Mouse (Mus musculus) liver, embryonic 14.5 days (tissue): ENCODE results near the gene Vegfc. TPM values are rescaled to one million over a fixed set of nuclear protein-coding genes. Genes with fewer than 3 reads are reported as not detected.

Source experiments
- ATAC-seq: fragments of 200-750 bp; cut with Nextera tagmentation; 2 replicates; pipeline ENCODE4 v1.8.0; 2017; ENCODE audit warnings: moderate number of reproducible peaks, mild to moderate bottlenecking, moderate library complexity; ENCODE audit not compliant: insufficient read depth
- DNase-seq, 3 experiments: peaks; one replicate each; pipeline ENCODE4 v3.0.0-alpha.2; 2012 to 2013; ENCODE audit warnings: low read depth in 3 of 3, low spot score in 3 of 3
- H3K27ac ChIP-seq: fragments of 300-500 bp; sonication (generic); 2 replicates; pipeline ENCODE4 v1.5.1; 2014; ENCODE audit warnings: moderate library complexity, mild to moderate bottlenecking, control low read depth, inconsistent platforms
- H3K27me3 ChIP-seq: fragments of 300-500 bp; sonication (generic); 2 replicates; pipeline ENCODE4 v1.6.1; 2014; ENCODE audit warnings: mild to moderate bottlenecking, low read length, moderate library complexity; ENCODE audit not compliant: control insufficient read depth, insufficient read depth
- H3K36me3 ChIP-seq: fragments of 300-500 bp; sonication (generic); replicated peaks from 2 replicates; pipeline ENCODE4 v1.6.1; 2014; ENCODE audit warnings: low read depth; ENCODE audit not compliant: control insufficient read depth, insufficient read depth
- H3K4me1 ChIP-seq, 2 experiments: fragments of 200-500 bp in 1 of 2; fragments of 300-500 bp in 1 of 2; sonication (generic) in 1 of 2; replicated peaks; 2 replicates each; pipeline ENCODE4 v1.6.1; 2012 to 2014; ENCODE audit warnings: antibody characterized with exemption in 1 of 2, inconsistent platforms in 1 of 2, low read length in 1 of 2; ENCODE audit not compliant: control insufficient read depth in 2 of 2, insufficient read depth in 2 of 2
- H3K4me2 ChIP-seq: fragments of 300-500 bp; sonication (generic); 2 replicates; pipeline ENCODE4 v1.6.1; 2014; ENCODE audit warnings: low read depth, mild to moderate bottlenecking, control low read depth, moderate library complexity
- H3K4me3 ChIP-seq, 2 experiments: fragments of 200-500 bp in 1 of 2; fragments of 300-500 bp in 1 of 2; sonication (generic) in 1 of 2; 2 replicates each; pipeline ENCODE4 v1.5.1; 2012 to 2014; ENCODE audit warnings: low read depth in 2 of 2, low read length in 2 of 2, mild to moderate bottlenecking in 2 of 2, control low read depth in 1 of 2, inconsistent platforms in 1 of 2, moderate library complexity in 1 of 2; ENCODE audit not compliant: insufficient read depth in 1 of 2
- H3K9ac ChIP-seq: fragments of 300-500 bp; sonication (generic); replicated peaks from 2 replicates; pipeline ENCODE4 v1.6.1; 2014; ENCODE audit warnings: mild to moderate bottlenecking, control low read depth, moderate library complexity
- H3K9me3 ChIP-seq: fragments of 300-500 bp; sonication (generic); 2 replicates; pipeline ENCODE4 v1.6.1; 2016; ENCODE audit warnings: low read length, mixed read lengths; ENCODE audit not compliant: control insufficient read depth
- CTCF ChIP-seq: IDR thresholded peaks from 2 replicates; pipeline ENCODE4 v1.5.1; 2016; ENCODE audit warnings: antibody characterized with exemption, low read depth, control low read depth
- EP300 ChIP-seq: IDR thresholded peaks from 2 replicates; pipeline ENCODE4 v1.6.1; 2016; ENCODE audit warnings: antibody characterized with exemption, low read depth
- WGBS: fragments of 180-500 bp; shearing (Covaris S2); extraction: QIAGEN DNeasy Blood & Tissue Kit; methylation state at CpG from one replicate; pipeline ENCODE4 v1.1.7; 2014; ENCODE audit not compliant: insufficient replicate concordance; 5-methylcytosine and 5-hydroxymethylcytosine counted together
- polyA plus RNA-seq, 2 experiments: library from polyadenylated mRNA; depleted of rRNA in 1 of 2; stranded (reverse) in 1 of 2; unstranded in 1 of 2; fragments of >200 nt; fragmentation: Nextera tagmentation in 1 of 2; extraction: Ambion mirVana in 1 of 2; gene quantifications; 2 replicates each; pipeline versions ENCODE4 v1.2.1 to v1.2.3; 2012 to 2014

Vegfc gene
- polyA plus RNA-seq, 2 experiments: 1.1 to 1.4 TPM

GRCm38 (mm10) chr8:54230638-54231037, 153.2 kb downstream of the Vegfc start:
- Histone ChIP-seq H3K4me2 (no peak overlapping the region), H3K9me3 (no peaks in the 10 kb centered on the region), H3K4me3 (no peak overlapping the region), H3K4me1 (no peaks in the 10 kb centered on the region), H3K36me3 (no peaks in the 10 kb centered on the region), H3K27ac (no peak overlapping the region), H3K9ac (no peak overlapping the region), H3K27me3 (no peaks in the 10 kb centered on the region)
- WGBS: 80% methylated on average over 1 of the region's 1 CpGs
- ATAC-seq (no peak), DNase-seq (no peak)
- no peak for TF ChIP-seq CTCF
- no peak for TF ChIP-seq EP300

- no peaks in the 10 kb centered on the region for H3K4me1 ChIP-seq
- TF ChIP-seq CTCF: no peak
- no peak for TF ChIP-seq EP300
- WGBS: 68% methylated on average over 6 of the region's 6 CpGs
Observed at GRCm38 (mm10) chr8:54233316-54233715, 155.9 kb downstream of the Vegfc start.

More at GRCm38 (mm10) chr8:54233316-54233715, 155.9 kb downstream of the Vegfc start:
- Histone ChIP-seq H3K4me3 (no peak overlapping the region), H3K27me3 (no peaks in the 10 kb centered on the region), H3K27ac (no peak overlapping the region), H3K9ac (no peak overlapping the region), H3K9me3 (no peaks in the 10 kb centered on the region), H3K36me3 (no peaks in the 10 kb centered on the region), H3K4me2 (no peak overlapping the region)
- DNase-seq (no peak), ATAC-seq (no peak)
